ENCODE assay signal across 8 mouse cellular contexts in genomic region chr1:143776446-143777411, GRCm38 (mm10). TPM values are rescaled to one million over a fixed set of nuclear protein-coding genes. Genes with fewer than 3 reads are reported as not detected.
DNase-seq lines count a peak whose midpoint lies in the region; ATAC-seq lines count a peak whose summit lies in the region.

Gene Trove2, minus strand, starts transcription at chr1:143777068.
Gene Uchl5, plus strand, starts transcription at chr1:143777272.

- H3K4me3 ChIP-seq in forebrain, embryonic 10.5 days = peak within 1 kb of the TSS; percentile 73
- H3K4me3 ChIP-seq in heart, embryonic 16.5 days (ENCODE audit: low read length) = peak within 1 kb of the TSS; percentile 93
- H3K4me3 ChIP-seq in liver, embryonic 15.5 days (replicated peaks) = peak within 1 kb of the TSS; percentile 99
- H3K4me3 ChIP-seq in neural tube, embryonic 12.5 days = peak within 1 kb of the TSS; percentile 74

- under 1% methylated on average over 84 of the region's 84 CpGs for WGBS in forebrain, embryonic 10.5 days
- WGBS in heart, embryonic 16.5 days = under 1% methylated on average over 76 of the region's 84 CpGs
- under 1% methylated on average over 83 of the region's 84 CpGs for WGBS in liver, embryonic 15.5 days (ENCODE audit: insufficient replicate concordance)
- under 1% methylated on average over 84 of the region's 84 CpGs for WGBS in neural tube, embryonic 12.5 days

- no peaks in the 10 kb centered on the region for H3K27me3 ChIP-seq in forebrain, embryonic 10.5 days (ENCODE audit: poor library complexity, severe bottlenecking)
- no peaks in the 10 kb centered on the region for H3K27me3 ChIP-seq in heart, embryonic 16.5 days (ENCODE audit: control insufficient read depth, insufficient read depth, low read length)
- H3K27me3 ChIP-seq in liver, embryonic 15.5 days = peaks cover 30% of the 10 kb centered on the region
- H3K27me3 ChIP-seq in neural tube, embryonic 12.5 days (replicated peaks) = no peaks in the 10 kb centered on the region

- H3K9me3 ChIP-seq in forebrain, embryonic 10.5 days = no peaks in the 10 kb centered on the region
- no peaks in the 10 kb centered on the region for H3K9me3 ChIP-seq in heart, embryonic 16.5 days (replicated peaks; ENCODE audit: control insufficient read depth, low read length)
- no peaks in the 10 kb centered on the region for H3K9me3 ChIP-seq in liver, embryonic 15.5 days (replicated peaks)
- no peaks in the 10 kb centered on the region for H3K9me3 ChIP-seq in neural tube, embryonic 12.5 days

- H3K27ac ChIP-seq in forebrain, embryonic 10.5 days = peak within 1 kb of the TSS; percentile 91
- peak within 1 kb of the TSS; percentile 67 for H3K27ac ChIP-seq in heart, embryonic 16.5 days (ENCODE audit: low read length)
- H3K27ac ChIP-seq in liver, embryonic 15.5 days (replicated peaks) = peak within 1 kb of the TSS; percentile 86
- 0 out of 2 replicates have a peak within 1 kb of the TSS, but pooled peaks have one; percentile 42 for H3K27ac ChIP-seq in neural tube, embryonic 12.5 days

- DNase-seq in CD8-positive naive resting alpha-beta T cell, adult 2 months (ENCODE audit: low read depth in 2 of 2, low spot score in 2 of 2) = peak; percentile 96 to 97
- DNase-seq in c-Kit-positive CD71-negative TER-119-negative erythroid progenitor cells, embryonic 14.5 days (ENCODE audit: low read depth) = peak; percentile 93
- DNase-seq in forebrain, embryonic 10.5 days (ENCODE audit: extremely low spot score, low spot score) = peak; percentile 98
- peak; percentile 98 to 99 for DNase-seq in kidney, postnatal 36 days
- peak; percentile 97 for DNase-seq in telencephalon, adult 2 months (ENCODE audit: low read depth, low spot score)

- H3K9ac ChIP-seq in heart, embryonic 16.5 days (ENCODE audit: low read length) = peak within 1 kb of the TSS; percentile 94
- peak within 1 kb of the TSS; percentile 95 for H3K9ac ChIP-seq in liver, embryonic 15.5 days
- H3K9ac ChIP-seq in neural tube, embryonic 12.5 days = peak within 1 kb of the TSS; percentile 84

- peaks cover 37% of the 10 kb centered on the region for H3K4me1 ChIP-seq in forebrain, embryonic 10.5 days
- peaks cover 13% of the 10 kb centered on the region for H3K4me1 ChIP-seq in heart, embryonic 16.5 days (ENCODE audit: control insufficient read depth, insufficient read depth, low read length)
- peaks cover 21% of the 10 kb centered on the region for H3K4me1 ChIP-seq in liver, embryonic 15.5 days (replicated peaks)
- H3K4me1 ChIP-seq in neural tube, embryonic 12.5 days = peaks cover 19% of the 10 kb centered on the region; the same call in 1 of the 2 replicates

- peaks cover 11% of the 10 kb centered on the region for H3K36me3 ChIP-seq in forebrain, embryonic 10.5 days (replicated peaks)
- no peaks in the 10 kb centered on the region for H3K36me3 ChIP-seq in heart, embryonic 16.5 days (ENCODE audit: control insufficient read depth, insufficient read depth)
- H3K36me3 ChIP-seq in liver, embryonic 15.5 days (replicated peaks) = peaks cover 11% of the 10 kb centered on the region; the same call in 1 of the 2 replicates
- 0 out of 2 replicates have a peak, but pooled peaks cover 5% of the 10 kb centered on the region for H3K36me3 ChIP-seq in neural tube, embryonic 12.5 days

- ATAC-seq in heart, embryonic 16.5 days (replicated peaks; ENCODE audit: extremely low read depth, insufficient read depth, low FRiP score) = peak; percentile 97
- peak; percentile 96 for ATAC-seq in liver, embryonic 15.5 days (ENCODE audit: insufficient read depth)
- peak; percentile 97 for ATAC-seq in neural tube, embryonic 12.5 days (ENCODE audit: low FRiP score, low read depth)

- peak within 1 kb of the TSS; percentile 92 for H3K4me2 ChIP-seq in heart, embryonic 16.5 days (ENCODE audit: low read depth, low read length)
- peak within 1 kb of the TSS; percentile 92 for H3K4me2 ChIP-seq in liver, embryonic 15.5 days
- peak within 1 kb of the TSS; percentile 89 for H3K4me2 ChIP-seq in neural tube, embryonic 12.5 days (replicated peaks)

RNA-seq across cellular contexts. Expression of gene Trove2, which starts in this region (rescaled TPM):
- polyA plus RNA-seq in forebrain, embryonic 10.5 days (2016; fragmentation: Nextera tagmentation; extraction: Ambion mirVana) = 33.5 and 36.1 TPM in 2 replicates
- 11.7 and 12.5 TPM in 2 replicates for polyA plus RNA-seq in heart, embryonic 16.5 days (2015; fragmentation: Nextera tagmentation; extraction: Ambion mirVana)
- 1.4 and 1.5 TPM in 2 replicates for polyA plus RNA-seq in liver, embryonic 15.5 days (2015; fragmentation: Nextera tagmentation; extraction: Ambion mirVana)
- 30.6 and 35.8 TPM in 2 replicates for polyA plus RNA-seq in neural tube, embryonic 12.5 days (2016; fragmentation: Nextera tagmentation; extraction: Ambion mirVana)

RNA-seq across cellular contexts. Expression of gene Uchl5, which starts in this region (rescaled TPM):
- 122 and 129 TPM in 2 replicates for polyA plus RNA-seq in forebrain, embryonic 10.5 days (2016; fragmentation: Nextera tagmentation; extraction: Ambion mirVana)
- 74.5 and 94.5 TPM in 2 replicates for polyA plus RNA-seq in heart, embryonic 16.5 days (2015; fragmentation: Nextera tagmentation; extraction: Ambion mirVana)
- polyA plus RNA-seq in liver, embryonic 15.5 days (2015; fragmentation: Nextera tagmentation; extraction: Ambion mirVana) = 66.6 and 68.9 TPM in 2 replicates
- 74.6 and 77.7 TPM in 2 replicates for polyA plus RNA-seq in neural tube, embryonic 12.5 days (2016; fragmentation: Nextera tagmentation; extraction: Ambion mirVana)

Comparison
In these comparisons a context has a peak if more than half of its experiments do, and no peak if none do; other contexts are left out.
1. Peak in every context shown above with its lines: DNase-seq, ATAC-seq, H3K4me3 ChIP-seq and H3K27ac ChIP-seq.